Mouse (Mus musculus): Measurements from ENCODE around the gene Rprd1b.

The Rprd1b gene

DNA sequence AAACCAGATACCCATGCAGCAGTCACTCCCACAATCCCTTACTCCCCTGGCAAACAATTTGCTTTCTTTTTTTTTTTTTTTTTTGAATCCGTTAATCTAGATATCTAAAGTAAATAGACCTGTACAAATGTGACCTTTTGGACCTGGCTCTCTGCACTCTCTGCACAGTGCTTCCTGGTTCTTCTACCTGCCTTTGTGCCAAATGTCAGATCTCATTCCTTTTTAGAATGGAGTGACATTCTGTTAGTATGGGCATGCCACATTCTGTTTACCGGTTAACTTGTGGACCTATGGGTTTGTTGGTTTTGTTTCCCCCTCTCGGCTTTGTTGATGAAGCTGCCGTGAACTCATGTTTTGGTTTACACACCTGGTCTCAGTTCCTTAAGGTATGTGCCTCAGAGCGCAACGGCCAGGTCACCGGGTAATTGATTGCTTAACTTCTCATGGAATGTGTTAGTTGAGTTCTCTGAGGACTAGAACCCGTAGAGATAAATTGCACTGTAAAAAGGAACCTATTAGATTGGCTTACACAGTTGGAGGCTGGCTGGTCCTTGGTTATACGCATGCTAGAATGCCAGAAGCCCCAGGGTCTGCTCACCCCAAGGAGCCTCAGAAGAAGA, 52.4 kb downstream of the Rprd1b start:
- no peak for ATAC-seq (ENCODE audit: low TSS enrichment)

GRCm38 (mm10) chr2:158084486-158084885, 56.2 kb downstream of the Rprd1b start:
- ATAC-seq (ENCODE audit: low TSS enrichment), result no peak

- no peak for ATAC-seq (ENCODE audit: low TSS enrichment)
Measured at GRCm38 (mm10) chr2:158090096-158090495, 61.8 kb downstream of the Rprd1b start.

DNA sequence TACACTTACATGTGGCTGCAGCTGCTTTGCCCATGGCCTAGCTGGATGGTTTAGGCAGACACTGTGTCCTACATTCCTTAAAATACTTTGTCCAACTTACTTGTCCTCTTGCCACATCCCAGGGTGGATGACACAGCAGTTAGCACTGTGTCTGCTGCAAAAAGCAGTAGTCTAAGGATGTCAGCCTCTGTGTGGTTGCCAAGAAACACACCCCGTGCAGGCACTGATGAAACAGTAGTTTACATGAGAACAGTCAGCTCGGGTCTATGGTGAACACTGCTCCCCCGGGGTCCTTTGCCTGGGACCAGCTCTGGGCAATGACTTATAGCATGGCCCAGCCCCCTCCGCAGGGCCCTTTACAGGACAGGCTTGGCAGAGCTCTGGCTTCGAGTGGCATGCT, 65.0 kb downstream of the Rprd1b start:
- peak; percentile 82 for ATAC-seq (ENCODE audit: low TSS enrichment)

DNA sequence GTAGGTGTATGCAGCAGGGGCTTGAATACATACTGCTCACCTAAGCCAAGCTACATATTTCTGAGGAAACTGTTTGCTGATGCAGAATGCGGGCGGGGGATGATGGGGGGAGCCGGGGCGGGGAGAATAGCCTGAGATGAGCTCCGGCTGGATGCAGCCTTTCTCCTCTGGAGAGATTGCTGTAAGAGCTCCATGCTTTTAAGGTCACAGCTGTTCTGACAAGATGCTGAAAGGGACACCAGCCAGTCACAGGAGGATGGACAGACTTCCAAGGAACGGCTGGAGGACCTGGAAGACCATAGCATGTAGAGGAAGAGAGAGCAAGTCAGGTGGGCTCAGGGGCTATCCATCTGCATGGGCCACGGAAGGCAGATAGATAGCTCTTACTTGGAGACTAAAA, 66.0 kb downstream of the Rprd1b start:
- no peak for ATAC-seq (ENCODE audit: low TSS enrichment)

DNA sequence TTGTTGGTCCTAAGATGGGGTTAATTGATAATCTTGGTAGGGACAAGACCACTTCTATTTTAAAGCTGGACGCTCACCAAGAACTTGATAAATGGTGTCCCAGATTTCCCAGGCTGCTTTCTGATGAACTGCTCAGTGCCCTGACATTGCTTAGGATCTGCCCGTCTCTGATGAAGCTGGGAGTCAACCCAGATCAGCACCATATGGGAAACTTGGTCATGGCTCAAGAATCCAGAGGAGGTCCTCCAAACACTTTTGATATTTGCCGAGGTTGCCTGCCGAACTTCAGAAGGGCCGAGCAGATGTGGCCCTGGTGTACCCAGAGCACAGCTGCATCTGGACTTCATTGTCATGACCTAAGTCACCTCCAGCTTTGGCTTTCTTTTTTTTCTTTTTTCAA, 66.5 kb downstream of the Rprd1b start:
- no peak for ATAC-seq (ENCODE audit: low TSS enrichment)

DNA sequence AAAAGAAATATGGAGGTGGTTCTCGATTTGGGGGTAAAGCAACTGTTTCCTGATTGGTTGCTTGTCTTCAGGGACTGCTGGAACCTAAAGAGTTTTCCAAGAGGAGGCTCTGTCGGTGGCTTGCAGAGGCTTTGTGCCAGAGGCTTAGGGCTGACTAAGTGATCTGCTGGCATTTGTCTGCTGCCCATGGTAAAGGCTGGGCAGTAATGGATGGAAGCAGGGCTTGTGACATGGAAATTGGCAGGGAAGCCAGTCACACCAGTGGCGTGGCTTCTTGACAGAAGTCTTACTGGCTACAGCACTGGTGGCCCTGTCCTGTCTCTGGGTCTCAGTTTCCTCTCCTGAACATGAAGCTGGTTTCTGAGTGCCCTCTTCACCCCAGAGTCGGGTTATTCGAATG, 68.8 kb downstream of the Rprd1b start:
- ATAC-seq (ENCODE audit: low TSS enrichment), result no peak

DNA sequence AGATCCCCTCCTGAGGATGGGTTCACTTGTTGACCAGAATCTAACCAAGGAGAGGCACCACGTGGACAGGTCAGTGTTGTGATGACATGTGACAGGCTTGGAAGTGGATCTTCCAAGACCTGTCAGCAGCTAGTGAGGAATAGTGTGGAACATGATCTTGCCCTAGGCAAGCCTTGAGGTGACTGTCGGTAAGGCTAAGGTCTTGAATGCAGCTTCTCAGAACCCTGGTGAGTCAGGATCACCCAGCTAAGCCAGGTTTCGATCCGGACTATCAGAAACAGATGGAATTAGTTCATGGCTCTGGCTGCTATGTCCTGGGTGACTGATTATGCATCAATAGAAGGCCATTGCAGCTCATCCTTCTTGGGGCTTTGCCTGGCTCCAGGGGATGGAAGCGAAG, 70.4 kb downstream of the Rprd1b start:
- no peak for ATAC-seq (ENCODE audit: low TSS enrichment)

DNA sequence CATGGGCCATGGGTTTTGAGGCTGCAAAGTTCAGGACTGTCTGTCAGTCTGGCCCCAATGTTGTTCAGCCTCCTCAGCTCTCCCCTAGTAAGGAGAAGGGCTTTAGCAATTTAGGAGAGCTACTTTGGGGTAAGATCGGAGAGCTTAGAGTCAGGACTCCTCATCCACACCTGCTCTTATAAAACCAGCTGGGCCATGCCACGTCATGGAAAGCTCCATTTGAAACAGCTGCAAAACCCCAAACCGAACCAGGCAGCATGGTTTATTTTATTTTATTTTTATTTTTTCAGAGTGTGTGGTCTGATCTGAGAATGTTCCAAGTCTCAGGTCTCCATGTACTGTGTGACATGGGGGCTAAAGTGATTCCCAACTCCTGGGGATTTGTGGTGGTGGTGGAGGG, 71.2 kb downstream of the Rprd1b start:
- ATAC-seq (ENCODE audit: low TSS enrichment), result no peak

- ATAC-seq (ENCODE audit: low TSS enrichment), result peak; percentile 82; the same call in 1 of the 2 replicates
Measured at GRCm38 (mm10) chr2:158101768-158102167, 73.5 kb downstream of the Rprd1b start.

- ATAC-seq (ENCODE audit: low TSS enrichment), result no peak
Measured at GRCm38 (mm10) chr2:158104966-158105365, 76.7 kb downstream of the Rprd1b start.

DNA sequence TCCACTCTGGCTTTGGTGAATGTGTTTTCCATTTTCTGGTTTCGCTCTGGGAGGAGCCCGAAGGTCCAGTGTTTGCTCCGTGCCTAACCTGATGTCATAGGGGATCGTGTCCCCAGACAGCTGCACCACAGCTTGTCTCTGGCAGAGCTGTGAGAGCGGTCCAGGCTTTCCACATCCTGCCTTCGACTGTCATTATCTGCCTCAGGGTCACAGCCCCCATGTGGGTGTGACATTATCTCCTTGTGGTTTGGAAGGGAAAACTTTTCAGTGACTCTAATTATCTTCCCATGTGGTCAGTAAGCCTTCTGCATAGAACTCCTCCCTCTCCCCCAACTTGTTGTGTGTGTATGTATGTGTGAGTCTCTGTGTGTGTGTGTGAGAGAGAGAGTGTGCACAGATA, 77.3 kb downstream of the Rprd1b start:
- ATAC-seq (ENCODE audit: low TSS enrichment), result no peak

- ATAC-seq (ENCODE audit: low TSS enrichment), result no peak
Measured at GRCm38 (mm10) chr2:158106947-158107587, 78.8 kb downstream of the Rprd1b start.

DNA sequence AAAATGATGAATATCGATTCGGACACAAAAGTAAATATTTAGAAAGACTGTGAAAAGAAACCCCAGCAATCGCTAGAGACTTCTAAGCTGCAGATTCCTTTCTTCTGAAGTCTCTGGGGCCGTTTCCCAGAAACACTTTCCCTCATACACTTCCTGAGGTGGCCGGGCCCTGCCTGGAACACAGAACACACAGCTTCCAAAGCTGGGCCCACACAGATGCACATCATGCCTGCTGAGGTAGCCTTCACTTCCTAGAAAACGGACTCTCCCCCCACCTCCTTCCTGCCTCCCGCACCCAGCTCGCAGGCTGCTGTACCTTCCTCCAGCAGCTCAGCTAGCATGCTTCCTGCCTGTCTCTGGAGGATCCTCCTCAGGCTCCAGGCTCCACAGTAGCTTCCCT, 81.2 kb downstream of the Rprd1b start:
- ATAC-seq (ENCODE audit: low TSS enrichment), result no peak; the same call in 1 of the 2 replicates

GRCm38 (mm10) chr2:158113591-158114257, 85.4 kb downstream of the Rprd1b start:
- no peak for ATAC-seq (ENCODE audit: low TSS enrichment)

DNA sequence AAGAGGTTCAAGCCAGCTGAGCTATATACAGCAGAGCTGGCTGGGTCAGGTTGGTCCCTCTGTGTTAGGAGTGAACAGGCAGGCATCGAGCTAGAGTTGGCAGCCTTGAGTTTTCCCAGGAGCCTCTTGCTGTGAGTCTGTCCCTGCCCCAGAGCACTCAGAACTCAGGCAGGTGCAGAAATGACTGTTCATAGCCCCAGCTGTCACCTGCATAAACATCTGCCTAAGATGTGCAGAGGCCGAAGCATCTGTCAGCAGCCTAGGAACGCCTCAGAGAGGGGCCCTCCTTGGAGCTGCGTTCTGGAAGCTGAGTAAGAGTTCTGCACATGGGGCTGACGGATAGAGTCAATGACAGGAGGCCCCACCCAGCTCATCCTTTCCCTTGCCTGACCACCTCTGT, 86.6 kb downstream of the Rprd1b start:
- no peak for ATAC-seq (ENCODE audit: low TSS enrichment)

DNA sequence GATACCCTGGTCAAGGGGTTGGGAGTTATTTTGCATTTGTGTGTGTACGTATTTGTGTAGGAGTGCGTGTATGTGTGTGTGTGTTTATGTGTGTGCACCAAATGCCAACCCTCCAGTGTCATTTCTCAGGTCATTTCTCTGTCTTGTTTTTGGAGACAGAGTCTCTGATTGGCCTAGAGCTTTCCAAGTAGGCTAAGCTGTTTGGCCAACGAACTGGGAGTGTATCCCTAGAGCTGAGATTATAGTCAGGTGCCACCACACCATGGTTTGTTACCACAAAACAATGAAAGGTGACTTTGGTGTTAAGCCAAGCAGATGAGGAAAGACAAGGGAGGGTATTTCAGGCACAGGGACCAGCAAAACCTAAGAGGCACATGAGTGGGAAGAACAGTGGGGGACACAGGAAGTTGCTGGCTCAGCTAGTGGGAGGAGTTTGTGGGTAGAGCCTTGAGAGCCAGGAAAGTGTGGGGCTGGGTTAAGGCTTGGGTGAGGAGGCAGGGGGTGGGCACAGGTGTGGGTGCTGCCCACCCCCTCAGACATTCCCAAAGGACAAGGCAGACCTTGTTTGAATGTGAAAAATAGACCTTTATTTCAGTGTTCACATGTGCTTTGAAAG, 87.6 kb downstream of the Rprd1b start:
- no peak for ATAC-seq (ENCODE audit: low TSS enrichment)

GRCm38 (mm10) chr2:158116653-158117052, 88.4 kb downstream of the Rprd1b start:
- ATAC-seq (ENCODE audit: low TSS enrichment), result no peak

DNA sequence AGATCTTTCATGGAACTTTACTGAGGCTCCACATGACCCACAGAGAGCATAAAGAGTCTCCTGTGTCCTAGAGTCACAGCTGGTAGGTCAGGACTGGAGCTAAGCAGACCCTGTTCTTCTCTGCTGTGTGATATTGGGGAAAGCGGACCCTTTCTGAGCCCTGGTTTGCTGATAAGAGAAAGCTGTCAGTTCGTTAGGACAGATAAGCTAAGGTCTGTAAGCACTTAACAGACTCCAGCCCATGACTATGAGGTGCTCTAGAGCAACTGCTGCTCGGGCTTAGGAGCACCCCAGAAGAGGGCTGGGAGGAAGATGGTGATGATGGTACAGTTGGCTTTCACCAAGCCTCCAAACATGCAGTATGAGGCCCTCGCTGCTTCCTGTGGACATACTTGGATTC, 90.8 kb downstream of the Rprd1b start:
- ATAC-seq (ENCODE audit: low TSS enrichment), result no peak

DNA sequence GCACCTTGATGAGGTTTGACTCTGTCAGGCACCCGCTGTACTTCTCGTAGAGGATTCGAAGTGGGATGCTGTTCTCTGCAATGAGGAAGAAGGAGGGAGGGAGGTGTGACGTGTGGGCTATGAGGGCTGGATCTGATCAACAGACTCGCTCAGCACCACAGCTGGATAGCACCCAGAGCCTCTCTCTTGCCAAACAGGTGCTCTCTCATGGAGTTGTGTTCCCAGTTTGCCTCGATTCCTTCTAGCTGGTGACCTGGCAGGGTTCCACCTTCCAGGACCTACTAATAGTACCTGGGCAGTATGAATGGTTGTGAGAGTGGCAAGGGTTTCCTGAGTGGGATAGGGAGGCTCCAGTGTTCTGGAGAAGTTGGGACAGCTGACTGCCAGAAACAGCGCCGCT, 91.9 kb downstream of the Rprd1b start:
- no peak for ATAC-seq (ENCODE audit: low TSS enrichment)

DNA sequence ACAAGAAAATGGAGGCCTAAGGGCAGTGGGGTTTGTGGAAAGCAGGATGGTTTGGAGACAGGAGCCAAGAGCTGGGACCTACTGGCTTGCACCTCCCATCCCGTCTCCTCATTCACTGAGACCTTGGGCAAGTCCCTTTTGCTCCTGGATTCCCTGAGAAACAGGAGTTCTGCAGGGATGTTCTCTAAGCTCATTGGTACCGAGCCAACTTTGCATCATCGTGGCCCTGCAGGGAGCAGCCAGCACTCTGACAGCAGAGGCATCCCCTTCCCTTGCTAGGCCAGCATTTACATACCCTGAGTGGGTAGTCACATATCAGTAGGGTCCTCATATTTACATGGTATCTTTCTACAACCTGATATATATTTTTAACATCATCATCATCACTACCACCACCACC, 92.6 kb downstream of the Rprd1b start:
- no peak for ATAC-seq (ENCODE audit: low TSS enrichment)

DNA sequence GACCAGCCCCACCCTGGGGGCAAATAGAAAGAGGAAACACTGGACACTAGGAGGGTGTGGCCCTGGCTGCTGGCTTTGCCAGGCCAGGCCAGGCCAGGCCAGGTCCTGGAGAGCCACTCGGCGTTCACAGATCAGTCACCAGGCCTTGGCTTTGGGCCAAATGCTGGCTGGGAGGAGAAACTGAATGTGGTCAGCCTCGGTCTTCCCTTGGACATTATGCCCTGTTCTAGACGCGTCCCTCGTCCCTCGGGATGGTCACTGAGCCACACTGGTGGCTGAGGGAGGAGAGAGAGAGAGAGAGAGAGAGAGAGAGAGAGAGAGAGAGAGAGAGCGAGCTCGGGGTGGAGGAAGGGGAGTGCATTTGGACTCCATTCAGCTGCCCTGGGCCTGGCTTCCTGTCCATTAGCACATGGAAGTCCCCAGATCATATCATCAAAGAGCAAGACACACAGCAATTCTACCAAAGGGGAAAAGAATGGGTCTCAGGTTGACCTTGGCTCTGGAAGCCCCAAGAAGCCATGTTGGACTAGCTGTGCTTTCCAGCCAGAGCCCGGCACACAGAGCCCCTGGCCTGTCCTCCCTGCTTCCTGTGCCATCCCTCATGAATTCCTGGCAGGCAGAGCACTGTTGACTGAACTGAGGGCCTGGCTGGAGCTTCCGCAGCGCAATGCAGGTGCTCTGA, 93.5 kb downstream of the Rprd1b start:
- no peak for ATAC-seq (ENCODE audit: low TSS enrichment)

All from frontal cortex, adult (tissue).